Mouse (Mus musculus) mesoderm, embryonic 11.5 days (tissue): ENCODE data around the gene Grm4.
"Not testable (repeated sequence)": the region's sequence is repeated elsewhere in the genome, so short reads cannot be mapped to it uniquely, and the experiment has no call there.

Experiments used
- DNase-seq: peaks from one replicate; pipeline ENCODE4 v3.0.0-alpha.2; 2012; ENCODE audit warnings: low read depth, low spot score

Grm4 gene

GRCm38 (mm10) chr17:27393432-27393831 lies 127.8 kb downstream of the Grm4 start:
- no peak for DNase-seq

- DNase-seq = peak; percentile 44
Observed at GRCm38 (mm10) chr17:27392918-27393317, 128.3 kb downstream of the Grm4 start.

- no peak for DNase-seq
Observed at GRCm38 (mm10) chr17:27390019-27390418, 131.2 kb downstream of the Grm4 start.

GRCm38 (mm10) chr17:27389221-27390000 lies 131.8 kb downstream of the Grm4 start:
- DNase-seq = no peak

GRCm38 (mm10) chr17:27386438-27386837 lies 134.8 kb downstream of the Grm4 start:
- no peak for DNase-seq

- no peak for DNase-seq
Observed at GRCm38 (mm10) chr17:27385513-27386261, 135.5 kb downstream of the Grm4 start.

- no peak for DNase-seq
Observed at GRCm38 (mm10) chr17:27382916-27383315, 138.3 kb downstream of the Grm4 start.

GRCm38 (mm10) chr17:27380911-27381459 lies 140.2 kb downstream of the Grm4 start:
- not testable (repeated sequence) for DNase-seq

GRCm38 (mm10) chr17:27378977-27379376 lies 142.2 kb downstream of the Grm4 start:
- DNase-seq = no peak

GRCm38 (mm10) chr17:27377151-27377550 lies 144.1 kb downstream of the Grm4 start:
- DNase-seq = no peak

GRCm38 (mm10) chr17:27375551-27375950 lies 145.7 kb downstream of the Grm4 start:
- DNase-seq = no peak
